Mouse (Mus musculus): ENCODE measurements at regions not wholly inside any gene's neighbourhood (a gene's known extent, or its start where the extent isn't known, plus 50 kb on each side); places are given as distances from the start of the nearest gene placed in this dataset.

- DNase-seq: no peak
- no peak overlapping the region for H3K27ac ChIP-seq
- no peaks in the 10 kb centered on the region for H3K4me1 ChIP-seq (ENCODE audit: control insufficient read depth, insufficient read depth, low read length)
- intact Hi-C loops (cut with DNase I): no loop called here
- 72% methylated on average over 7 of the region's 7 CpGs for WGBS
- no peak overlapping the region for H3K9ac ChIP-seq (ENCODE audit: low read depth, low read length)
- H3K36me3 ChIP-seq (ENCODE audit: control insufficient read depth, insufficient read depth, low read length): no peaks in the 10 kb centered on the region
- H3K27me3 ChIP-seq (ENCODE audit: control insufficient read depth, insufficient read depth, low read length): no peaks in the 10 kb centered on the region
- TF ChIP-seq EP300 (IDR thresholded peaks at IDR 0.05; ENCODE audit: insufficient read depth, low read depth, low read length) (no peak), POLR2A (IDR thresholded peaks at IDR 0.05; ENCODE audit: insufficient read depth, low read depth, low read length) (no peak), CTCF (IDR thresholded peaks at IDR 0.05) (no peak)
- no peak overlapping the region for H3K4me3 ChIP-seq
- H3K79me2 ChIP-seq (replicated peaks; ENCODE audit: control insufficient read depth, insufficient read depth, low read length): no peaks in the 10 kb centered on the region
These were observed 50.9 kb upstream of the Cbln4 start for GRCm38 (mm10) chr2:172094159-172094558.

GRCm38 (mm10) chr2:172103881-172104655 lies 60.8 kb upstream of the Cbln4 start:
- no peaks in the 10 kb centered on the region for H3K4me1 ChIP-seq (ENCODE audit: control insufficient read depth, insufficient read depth, low read length)
- no peak overlapping the region for H3K4me3 ChIP-seq
- no peaks in the 10 kb centered on the region for H3K36me3 ChIP-seq (ENCODE audit: control insufficient read depth, insufficient read depth, low read length)
- 70% methylated on average over 18 of the region's 18 CpGs for WGBS
- no peak for DNase-seq
- H3K27ac ChIP-seq: no peak overlapping the region
- H3K27me3 ChIP-seq (ENCODE audit: control insufficient read depth, insufficient read depth, low read length): no peaks in the 10 kb centered on the region
- intact Hi-C loops (cut with DNase I): no loop called here
- no peak overlapping the region for H3K9ac ChIP-seq (ENCODE audit: low read depth, low read length)
- no peak for TF ChIP-seq CTCF (IDR thresholded peaks at IDR 0.05)
- TF ChIP-seq EP300 (IDR thresholded peaks at IDR 0.05; ENCODE audit: insufficient read depth, low read depth, low read length): no peak
- TF ChIP-seq POLR2A (IDR thresholded peaks at IDR 0.05; ENCODE audit: insufficient read depth, low read depth, low read length): no peak
- no peaks in the 10 kb centered on the region for H3K79me2 ChIP-seq (replicated peaks; ENCODE audit: control insufficient read depth, insufficient read depth, low read length)

- intact Hi-C loops (cut with DNase I): no loop called here
- Histone ChIP-seq H3K27me3 (ENCODE audit: control insufficient read depth, insufficient read depth, low read length) (no peaks in the 10 kb centered on the region), H3K36me3 (ENCODE audit: control insufficient read depth, insufficient read depth, low read length) (no peaks in the 10 kb centered on the region), H3K27ac (no peak overlapping the region), H3K9ac (ENCODE audit: low read depth, low read length) (no peak overlapping the region), H3K4me1 (ENCODE audit: control insufficient read depth, insufficient read depth, low read length) (no peaks in the 10 kb centered on the region), H3K4me3 (no peak overlapping the region), H3K79me2 (replicated peaks; ENCODE audit: control insufficient read depth, insufficient read depth, low read length) (no peaks in the 10 kb centered on the region)
- DNase-seq: no peak
- 49% methylated on average over 10 of the region's 10 CpGs for WGBS
- no peak for TF ChIP-seq EP300 (IDR thresholded peaks at IDR 0.05; ENCODE audit: insufficient read depth, low read depth, low read length)
- TF ChIP-seq POLR2A (IDR thresholded peaks at IDR 0.05; ENCODE audit: insufficient read depth, low read depth, low read length): no peak
These were observed 62.0 kb upstream of the Cbln4 start for GRCm38 (mm10) chr2:172105241-172105640.

- Histone ChIP-seq H3K36me3 (ENCODE audit: control insufficient read depth, insufficient read depth, low read length) (no peaks in the 10 kb centered on the region), H3K4me1 (ENCODE audit: control insufficient read depth, insufficient read depth, low read length) (no peaks in the 10 kb centered on the region), H3K27ac (no peak overlapping the region), H3K9ac (ENCODE audit: low read depth, low read length) (no peak overlapping the region), H3K27me3 (ENCODE audit: control insufficient read depth, insufficient read depth, low read length) (no peaks in the 10 kb centered on the region), H3K4me3 (no peak overlapping the region), H3K79me2 (replicated peaks; ENCODE audit: control insufficient read depth, insufficient read depth, low read length) (no peaks in the 10 kb centered on the region)
- TF ChIP-seq POLR2A (IDR thresholded peaks at IDR 0.05; ENCODE audit: insufficient read depth, low read depth, low read length) (no peak), CTCF (IDR thresholded peaks at IDR 0.05) (no peak), EP300 (IDR thresholded peaks at IDR 0.05; ENCODE audit: insufficient read depth, low read depth, low read length) (no peak)
- intact Hi-C loops (cut with DNase I): no loop called here
- WGBS: 28% methylated on average over 3 of the region's 3 CpGs
- no peak for DNase-seq
These were observed 67.4 kb upstream of the Cbln4 start for GRCm38 (mm10) chr2:172110706-172111105.

- no peaks in the 10 kb centered on the region for H3K79me2 ChIP-seq (replicated peaks; ENCODE audit: control insufficient read depth, insufficient read depth, low read length)
- no peak overlapping the region for H3K27ac ChIP-seq
- no peaks in the 10 kb centered on the region for H3K27me3 ChIP-seq (ENCODE audit: control insufficient read depth, insufficient read depth, low read length)
- H3K4me3 ChIP-seq: no peak overlapping the region
- TF ChIP-seq EP300 (IDR thresholded peaks at IDR 0.05; ENCODE audit: insufficient read depth, low read depth, low read length): no peak
- TF ChIP-seq POLR2A (IDR thresholded peaks at IDR 0.05; ENCODE audit: insufficient read depth, low read depth, low read length): no peak
- no peak for TF ChIP-seq CTCF (IDR thresholded peaks at IDR 0.05)
- no peak for DNase-seq
- no peak overlapping the region for H3K9ac ChIP-seq (ENCODE audit: low read depth, low read length)
- H3K36me3 ChIP-seq (ENCODE audit: control insufficient read depth, insufficient read depth, low read length): no peaks in the 10 kb centered on the region
- WGBS: 84% methylated on average over 13 of the region's 13 CpGs
- H3K4me1 ChIP-seq (ENCODE audit: control insufficient read depth, insufficient read depth, low read length): no peaks in the 10 kb centered on the region
- intact Hi-C loops (cut with DNase I): no loop called here
These were observed 70.4 kb upstream of the Cbln4 start for GRCm38 (mm10) chr2:172113639-172114038.

- no peak overlapping the region for H3K9ac ChIP-seq (ENCODE audit: low read depth, low read length)
- no peak overlapping the region for H3K27ac ChIP-seq
- H3K4me1 ChIP-seq (ENCODE audit: control insufficient read depth, insufficient read depth, low read length): no peaks in the 10 kb centered on the region
- H3K4me3 ChIP-seq: no peak overlapping the region
- H3K36me3 ChIP-seq (ENCODE audit: control insufficient read depth, insufficient read depth, low read length): no peaks in the 10 kb centered on the region
- no peaks in the 10 kb centered on the region for H3K27me3 ChIP-seq (ENCODE audit: control insufficient read depth, insufficient read depth, low read length)
- no peaks in the 10 kb centered on the region for H3K79me2 ChIP-seq (replicated peaks; ENCODE audit: control insufficient read depth, insufficient read depth, low read length)
- DNase-seq: no peak
- intact Hi-C loops (cut with DNase I): no loop called here
- TF ChIP-seq EP300 (IDR thresholded peaks at IDR 0.05; ENCODE audit: insufficient read depth, low read depth, low read length) (no peak), CTCF (IDR thresholded peaks at IDR 0.05) (no peak), POLR2A (IDR thresholded peaks at IDR 0.05; ENCODE audit: insufficient read depth, low read depth, low read length) (no peak)
- 79% methylated on average over 10 of the region's 10 CpGs for WGBS
These were observed 72.4 kb upstream of the Cbln4 start for GRCm38 (mm10) chr2:172115604-172116206.

Data from heart, adult 2 months (tissue).